Mouse (Mus musculus) hematopoietic stem cell, adult 5-6 weeks (primary cell): Measurements from ENCODE around the gene Nolc1. TPM values are rescaled to one million over a fixed set of nuclear protein-coding genes. Genes with fewer than 3 reads are reported as not detected.
A peak's percentile ranks its signal among the peaks of the same experiment; 100 is the strongest.
"Not testable (repeated sequence)": the region's sequence is repeated elsewhere in the genome, so short reads cannot be mapped to it uniquely, and the experiment has no call there.

Source experiments
- ATAC-seq, 2 experiments: fragments of 125-278 bp in 1 of 2; replicated peaks in 1 of 2; 2 replicates each; pipeline ENCODE4 v1.8.0; 2016 to 2017; ENCODE audit warnings: inconsistent platforms in 2 of 2, mild to moderate bottlenecking in 2 of 2, moderate number of reproducible peaks in 2 of 2, low read depth in 1 of 2, moderate TSS enrichment in 1 of 2; ENCODE audit not compliant: low FRiP score in 2 of 2, poor library complexity in 2 of 2, severe bottlenecking in 2 of 2, insufficient read depth in 1 of 2, low TSS enrichment in 1 of 2
- total RNA-seq: library from RNA; stranded (forward); fragments of 172-1452, 232-1000 nt; gene quantifications from 2 replicates; pipeline ENCODE4 v1.2.3, GENCODE M21; 2017

The Nolc1 gene
- total RNA-seq, 1 experiment from 2014 or later: 177 TPM

GRCm38 (mm10) chr19:46120872-46121271, 45.2 kb downstream of the Nolc1 start:
- no peak for ATAC-seq

DNA sequence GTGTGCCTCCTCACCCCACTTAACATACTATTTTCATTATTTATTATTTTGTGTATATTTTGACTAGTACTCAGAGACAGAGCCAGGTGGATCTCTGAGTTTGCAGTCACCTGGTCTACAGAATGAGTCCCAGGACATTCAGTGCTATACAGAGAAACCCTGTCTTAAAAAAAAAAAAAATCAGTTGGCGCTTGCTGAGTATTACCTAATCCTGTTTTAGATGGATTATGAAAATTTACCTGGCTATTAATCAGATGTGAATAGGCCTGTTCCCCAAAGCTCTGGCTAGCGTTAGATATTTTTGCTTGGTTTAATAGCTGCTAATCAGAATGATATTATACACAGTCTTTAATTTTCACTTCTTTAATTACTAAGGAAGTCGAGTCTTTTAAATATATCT, 48.2 kb downstream of the Nolc1 start:
- ATAC-seq: no peak

DNA sequence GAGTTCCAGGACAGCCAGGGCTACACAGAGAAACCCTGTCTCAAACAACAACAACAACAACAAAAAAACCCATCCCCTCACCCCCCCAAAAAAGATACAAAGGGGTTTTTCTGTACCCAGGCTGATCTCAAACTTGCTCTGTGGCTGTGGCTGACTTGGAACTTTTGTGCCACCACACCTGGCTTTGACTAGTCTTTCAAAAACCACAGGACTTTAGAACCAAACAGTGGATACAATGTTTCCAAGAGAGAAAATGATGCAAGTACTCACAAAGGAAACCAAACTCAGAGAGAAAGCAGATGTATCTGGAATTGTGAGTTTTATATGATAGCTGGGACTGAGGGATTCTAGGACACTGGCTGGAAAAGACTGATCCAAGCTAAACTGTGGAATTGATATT, 49.0 kb downstream of the Nolc1 start:
- no peak for ATAC-seq

GRCm38 (mm10) chr19:46126301-46126700, 50.6 kb downstream of the Nolc1 start:
- no peak for ATAC-seq

DNA sequence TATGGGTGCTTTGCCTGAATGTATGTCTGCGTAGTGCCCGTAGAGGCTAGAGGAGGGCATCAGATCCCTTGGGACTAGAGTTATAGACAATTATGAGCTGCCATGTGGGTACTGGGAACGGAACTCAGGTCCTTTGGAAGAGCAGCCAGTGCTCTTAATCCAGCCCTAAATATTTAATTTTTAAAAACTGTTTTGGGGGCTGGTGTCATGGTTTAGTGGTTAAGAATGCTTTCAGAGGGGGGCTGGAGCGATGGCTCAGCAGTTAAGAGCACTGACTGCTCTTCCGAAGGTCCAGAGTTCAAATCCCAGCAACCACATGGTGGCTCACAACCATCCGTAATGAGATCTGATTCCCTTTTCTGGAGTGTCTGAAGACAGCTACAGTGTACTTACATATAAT, 54.1 kb downstream of the Nolc1 start:
- ATAC-seq: not testable (repeated sequence)

- no peak for ATAC-seq
Measured at GRCm38 (mm10) chr19:46131283-46131682, 55.6 kb downstream of the Nolc1 start.

DNA sequence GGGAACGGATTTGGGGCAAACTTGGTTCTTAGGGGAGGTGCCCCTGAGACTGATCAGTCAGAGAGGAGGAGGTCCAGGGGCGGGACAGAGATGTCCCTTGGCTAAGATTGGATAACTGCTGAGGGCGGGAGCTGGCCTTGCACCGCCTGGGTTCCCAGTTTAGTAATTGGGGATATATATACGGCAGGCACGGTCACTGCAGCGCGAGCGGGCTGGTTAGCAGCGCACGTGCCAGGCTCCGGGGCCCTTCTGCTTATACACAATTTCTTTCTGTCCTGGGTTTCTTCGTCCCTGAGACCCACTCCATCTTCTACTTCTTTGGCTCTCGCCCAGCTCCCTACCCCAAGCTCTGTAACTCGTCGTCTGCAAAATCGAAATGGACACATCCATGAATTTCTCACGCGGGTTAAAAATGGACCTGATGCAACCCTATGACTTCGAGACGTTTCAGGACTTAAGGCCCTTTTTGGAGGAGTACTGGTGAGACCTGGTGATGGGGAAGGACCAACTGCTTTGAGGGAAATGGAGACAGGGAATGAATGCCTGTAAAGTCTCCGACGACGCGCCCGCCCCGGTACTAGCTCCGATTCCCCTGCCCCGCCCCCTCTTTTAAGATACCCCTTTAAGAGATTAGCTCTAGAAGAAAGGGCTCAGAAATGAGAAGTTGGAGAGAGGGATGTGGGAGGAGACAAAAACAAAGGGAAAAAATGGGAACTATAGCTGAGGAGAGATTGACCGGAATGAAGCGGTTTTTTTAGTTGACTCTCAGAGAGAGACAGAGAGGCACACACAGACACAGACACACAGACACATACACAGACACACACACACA, 56.2 kb downstream of the Nolc1 start, which contains the start of gene Elovl3:
Gene Elovl3 (plus strand): TSS at position 204 of the 832 bp plus-strand sequence.
- ATAC-seq: peak; percentile 15 to 34; a peak in 1 of 4 replicates

- no peak for ATAC-seq
Measured at GRCm38 (mm10) chr19:46132577-46132976, 56.9 kb downstream of the Nolc1 start.

Other genes with a start within 250 kb of the Nolc1 start
- 10.6 and 11.9 TPM in 2 replicates for gene Armh3, start 77.4 kb upstream of the Nolc1 start, total RNA-seq
- gene Hps6, start 72.4 kb upstream of the Nolc1 start, total RNA-seq: 4.1 and 4.6 TPM in 2 replicates
- gene Pprc1, start 31.0 kb upstream of the Nolc1 start, total RNA-seq: 21.3 and 24.6 TPM in 2 replicates
- gene Ldb1, start 30.6 kb upstream of the Nolc1 start, total RNA-seq: 184 and 203 TPM in 2 replicates
- gene Elovl3, start 56.0 kb downstream of the Nolc1 start, total RNA-seq: 0.38 and 1.4 TPM in 2 replicates
- not detected in 2 replicates for gene Pitx3, start 72.5 kb downstream of the Nolc1 start, total RNA-seq
- 37.7 and 39.6 TPM in 2 replicates for gene Gbf1, start 76.6 kb downstream of the Nolc1 start, total RNA-seq
- gene Nfkb2, start 228.5 kb downstream of the Nolc1 start, total RNA-seq: 9.6 and 11.8 TPM in 2 replicates